Mouse (Mus musculus): Measurements from ENCODE around the gene Sod3.

GRCm38 (mm10) chr5:52390381-52390780 is 26.8 kb downstream of the Sod3 start:
- TF ChIP-seq GATA1 (IDR thresholded peaks at IDR 0.05; ENCODE audit: borderline replicate concordance, low read length) (no peak), FLI1 (IDR thresholded peaks at IDR 0.05; ENCODE audit: low read length) (no peak)

Measured in megakaryocyte, embryonic 14.5 days (primary cell).